Mouse (Mus musculus) MEL (cell line): ENCODE measurements around the gene Alpk1. TPM values are rescaled to one million over a fixed set of nuclear protein-coding genes. Genes with fewer than 3 reads are reported as not detected.

Experiments used
- DNase-seq: peaks from one replicate; pipeline ENCODE4 v3.0.0; 2011; ENCODE audit warnings: low read depth, low spot score
- H3K27ac ChIP-seq: 2 replicates; pipeline ENCODE4 v1.5.1; 2012; ENCODE audit warnings: low read depth, mild to moderate bottlenecking, control low read depth, low read length, moderate library complexity; ENCODE audit not compliant: control insufficient read depth
- H3K27me3 ChIP-seq, 2 experiments: fragments of 150-350 bp in 1 of 2; sonication (generic) in 1 of 2; 2 replicates each; pipeline ENCODE4 v1.6.1; 2012; ENCODE audit warnings: low read length in 2 of 2, mild to moderate bottlenecking in 2 of 2, improper control_type of control experiment in 1 of 2, moderate library complexity in 1 of 2; ENCODE audit not compliant: insufficient read depth in 2 of 2, control insufficient read depth in 1 of 2
- H3K36me3 ChIP-seq, 2 experiments: 2 replicates each; pipeline ENCODE4 v1.6.1; 2012 to 2014; ENCODE audit warnings: low read length in 2 of 2, improper control_type of control experiment in 1 of 2, inconsistent platforms in 1 of 2, mild to moderate bottlenecking in 1 of 2; ENCODE audit not compliant: insufficient read depth in 2 of 2, control insufficient read depth in 1 of 2
- H3K4me1 ChIP-seq, 2 experiments: fragments of 150-350 bp in 1 of 2; sonication (generic) in 1 of 2; 2 replicates each; pipeline ENCODE4 v1.6.1; 2012; ENCODE audit warnings: low read length in 2 of 2, improper control_type of control experiment in 1 of 2, mild to moderate bottlenecking in 1 of 2; ENCODE audit not compliant: insufficient read depth in 2 of 2, control insufficient read depth in 1 of 2
- H3K4me3 ChIP-seq, 2 experiments: fragments of 150-350 bp in 1 of 2; sonication (generic) in 1 of 2; 2 replicates each; pipeline ENCODE4 v1.5.1; 2012; ENCODE audit warnings: low read depth in 2 of 2, low read length in 2 of 2, mild to moderate bottlenecking in 2 of 2, moderate library complexity in 2 of 2, control low read depth in 1 of 2, improper control_type of control experiment in 1 of 2; ENCODE audit not compliant: control insufficient read depth in 1 of 2, insufficient read depth in 1 of 2
- H3K79me2 ChIP-seq: 2 replicates; pipeline ENCODE4 v1.6.1; 2012; ENCODE audit warnings: mild to moderate bottlenecking, low read length, moderate library complexity; ENCODE audit not compliant: control insufficient read depth, poor library complexity, insufficient read depth
- H3K9ac ChIP-seq: 2 replicates; pipeline ENCODE4 v1.6.1; 2012; ENCODE audit warnings: low read depth, mild to moderate bottlenecking, control low read depth, low read length, moderate library complexity; ENCODE audit not compliant: control insufficient read depth, poor library complexity, severe bottlenecking
- H3K9me3 ChIP-seq: fragments of 150-350 bp; sonication (generic); replicated peaks from 2 replicates; pipeline ENCODE4 v1.6.1; 2012; ENCODE audit warnings: mild to moderate bottlenecking, low read length, improper control_type of control experiment, moderate library complexity; ENCODE audit not compliant: insufficient read depth
- CHD1 ChIP-seq: IDR thresholded peaks from 2 replicates; pipeline ENCODE4 v1.6.1; 2012; ENCODE audit warnings: low read depth, mild to moderate bottlenecking, inconsistent platforms, low read length, improper control_type of control experiment
- CTCF ChIP-seq, 3 experiments: IDR thresholded peaks in 2 of 3; conservative IDR thresholded peaks in 1 of 3; 2 replicates each; pipeline ENCODE4 v1.5.1; 2011 to 2012; ENCODE audit warnings: low read length in 3 of 3, low read depth in 2 of 3, mild to moderate bottlenecking in 2 of 3, improper control_type of control experiment in 1 of 3, inconsistent platforms in 1 of 3, mixed read lengths in 1 of 3, moderate library complexity in 1 of 3; ENCODE audit not compliant: control insufficient read depth in 1 of 3, insufficient read depth in 1 of 3, poor library complexity in 1 of 3, severe bottlenecking in 1 of 3
- E2F4 ChIP-seq: IDR thresholded peaks from 2 replicates; pipeline ENCODE4 v1.6.1; 2011; ENCODE audit warnings: low read depth, low read length, improper control_type of control experiment, borderline replicate concordance
- ETS1 ChIP-seq: IDR thresholded peaks from 2 replicates; pipeline ENCODE4 v1.6.1; 2012; ENCODE audit warnings: low read depth, mild to moderate bottlenecking, inconsistent platforms, low read length, improper control_type of control experiment, moderate library complexity
- GATA1 ChIP-seq: IDR thresholded peaks from 2 replicates; pipeline ENCODE4 v1.6.1; 2011; ENCODE audit warnings: low read depth, low read length, improper control_type of control experiment
- HCFC1 ChIP-seq: IDR thresholded peaks from 2 replicates; pipeline ENCODE4 v1.6.1; 2012; ENCODE audit warnings: low read depth, mild to moderate bottlenecking, inconsistent platforms, low read length, improper control_type of control experiment, moderate library complexity
- MAFK ChIP-seq: IDR thresholded peaks from 2 replicates; pipeline ENCODE4 v1.6.1; 2011; ENCODE audit warnings: low read depth, mild to moderate bottlenecking, low read length, improper control_type of control experiment, borderline replicate concordance
- NRF1 ChIP-seq: IDR thresholded peaks from 2 replicates; pipeline ENCODE4 v1.6.1; 2014; ENCODE audit warnings: low read depth, mild to moderate bottlenecking, inconsistent platforms, low read length, improper control_type of control experiment, moderate library complexity; ENCODE audit not compliant: poor library complexity, insufficient read depth, severe bottlenecking
- POLR2AphosphoS5 ChIP-seq: IDR thresholded peaks from 2 replicates; pipeline ENCODE4 v1.6.1; 2012; ENCODE audit warnings: low read depth, borderline replicate concordance, mild to moderate bottlenecking, inconsistent platforms, low read length, moderate library complexity, mixed read lengths
- RCOR1 ChIP-seq: IDR thresholded peaks from 2 replicates; pipeline ENCODE4 v1.6.1; 2012; ENCODE audit warnings: low read depth, mild to moderate bottlenecking, inconsistent platforms, low read length, improper control_type of control experiment
- SIN3A ChIP-seq: IDR thresholded peaks from 2 replicates; pipeline ENCODE4 v1.6.1; 2012; ENCODE audit warnings: low read length, improper control_type of control experiment, inconsistent platforms
- TAL1 ChIP-seq: IDR thresholded peaks from 2 replicates; pipeline ENCODE4 v1.6.1; 2012; ENCODE audit warnings: mild to moderate bottlenecking, inconsistent platforms, low read length, moderate library complexity, mixed read lengths
- TCF12 ChIP-seq: IDR thresholded peaks from 2 replicates; pipeline ENCODE4 v1.6.1; 2014; ENCODE audit warnings: low read depth, mild to moderate bottlenecking, inconsistent platforms, low read length, improper control_type of control experiment, moderate library complexity
- UBTF ChIP-seq: IDR thresholded peaks from 2 replicates; pipeline ENCODE4 v1.6.1; 2012; ENCODE audit warnings: low read depth, mild to moderate bottlenecking, inconsistent platforms, low read length, improper control_type of control experiment, moderate library complexity, borderline replicate concordance; ENCODE audit not compliant: insufficient read depth
- USF1 ChIP-seq: IDR thresholded peaks from 2 replicates; pipeline ENCODE4 v1.6.1; 2014; ENCODE audit warnings: low read depth, mild to moderate bottlenecking, inconsistent platforms, low read length, improper control_type of control experiment, moderate library complexity
- USF2 ChIP-seq, 2 experiments: IDR thresholded peaks; 2 replicates each; pipeline ENCODE4 v1.6.1; 2011 to 2012; ENCODE audit warnings: improper control_type of control experiment in 2 of 2, low read length in 2 of 2, borderline replicate concordance in 1 of 2, inconsistent platforms in 1 of 2, low read depth in 1 of 2, mild to moderate bottlenecking in 1 of 2; ENCODE audit not compliant: insufficient read depth in 1 of 2
- polyA plus RNA-seq, 2 experiments: library from polyadenylated mRNA; stranded (reverse) in 1 of 2; unstranded in 1 of 2; fragments of >175 nt in 1 of 2; fragments of >200 nt in 1 of 2; gene quantifications; 2 replicates each; pipeline versions ENCODE4 v1.2.1 to v1.2.4; 2012; ENCODE audit warnings: low replicate concordance in 2 of 2, low read depth in 1 of 2; ENCODE audit not compliant: insufficient read length in 2 of 2, insufficient read depth in 1 of 2, missing spikeins in 1 of 2
- total RNA-seq: library from RNA; depleted of rRNA; stranded (reverse); fragments of 300-350 nt; gene quantifications from 2 replicates; pipeline ENCODE4 v1.2.3, GENCODE M21; 2012

The Alpk1 gene
- total and polyA plus RNA-seq, 3 experiments: 1.8 to 2.4 TPM; not detected in 1

DNA sequence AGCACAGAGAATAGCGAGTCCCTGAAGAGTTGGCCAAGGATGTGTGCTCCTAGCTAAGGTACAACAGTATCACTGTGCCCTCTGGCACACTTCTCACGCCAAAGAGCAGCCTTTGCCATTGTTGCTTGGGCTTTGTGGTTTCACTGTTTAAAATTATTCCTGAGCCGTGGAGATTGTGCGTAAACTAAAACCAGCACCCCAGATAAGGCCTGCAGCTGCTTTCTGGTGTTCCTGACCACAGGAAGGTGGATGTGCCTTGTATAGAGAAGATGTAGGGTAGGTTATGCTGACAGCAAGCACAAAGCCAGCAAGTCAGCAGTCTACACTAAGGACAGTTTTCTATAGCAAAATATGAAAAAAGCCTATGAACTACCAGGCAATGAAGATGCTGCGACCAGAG lies 40.9 kb upstream of the Alpk1 start (continued):
- no peak for TF ChIP-seq SIN3A

DNA sequence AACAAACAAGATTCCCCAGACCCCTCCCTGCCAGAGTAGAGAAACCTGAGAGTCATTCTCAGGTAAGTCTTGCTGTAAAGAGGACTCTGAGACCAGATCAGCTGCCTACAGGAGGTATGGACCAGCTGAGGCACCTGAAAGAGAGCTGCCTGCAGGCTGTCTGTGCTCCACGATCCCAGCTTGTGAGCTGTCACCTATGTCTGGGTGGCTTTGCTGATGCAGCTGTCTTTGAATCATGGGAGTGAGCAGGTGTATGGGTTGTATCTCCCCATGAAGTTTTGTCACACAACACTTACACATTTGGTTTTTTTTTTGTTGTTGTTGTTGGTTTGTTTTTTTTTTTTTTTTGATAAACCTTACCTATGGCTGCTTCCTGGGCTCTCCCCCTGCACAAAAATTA lies 40.1 kb upstream of the Alpk1 start:
- Histone ChIP-seq H3K27ac (no peak overlapping the region), H3K27me3 (no peaks in the 10 kb centered on the region), H3K9me3 (no peaks in the 10 kb centered on the region), H3K36me3 (peaks cover 4 to 19% of the 10 kb centered on the region in 2 experiments; a peak in 3 of 4 replicates), H3K4me1 (peaks cover 4 to 9% of the 10 kb centered on the region in 2 experiments; a peak in 3 of 4 replicates), H3K9ac (no peak overlapping the region), H3K79me2 (no peaks in the 10 kb centered on the region), H3K4me3 (no peak overlapping the region)
- no peak for DNase-seq
- TF ChIP-seq CTCF (IDR thresholded peaks at IDR 0.05 in 2 of 3, conservative IDR thresholded peaks at IDR 0.05 in 1 of 3; ENCODE audit: control insufficient read depth in 1 of 3, insufficient read depth in 1 of 3, low read depth in 2 of 3, low read length in 3 of 3, poor library complexity in 1 of 3, severe bottlenecking in 1 of 3) (no peak), TCF12 (no peak), ETS1 (no peak), CHD1 (no peak), GATA1 (no peak), HCFC1 (no peak), USF2 (IDR thresholded peaks at IDR 0.05; ENCODE audit: borderline replicate concordance in 1 of 2, insufficient read depth in 1 of 2, low read depth in 1 of 2, low read length in 2 of 2) (no peak), UBTF (no peak), NRF1 (no peak), USF1 (no peak), TAL1 (no peak), E2F4 (no peak), POLR2AphosphoS5 (no peak), MAFK (no peak), RCOR1 (no peak)
